Mouse (Mus musculus): Measurements from ENCODE around the gene Drd4.
"Not testable (repeated sequence)": the region's sequence is repeated elsewhere in the genome, so short reads cannot be mapped to it uniquely, and the experiment has no call there.

Drd4 gene

DNA sequence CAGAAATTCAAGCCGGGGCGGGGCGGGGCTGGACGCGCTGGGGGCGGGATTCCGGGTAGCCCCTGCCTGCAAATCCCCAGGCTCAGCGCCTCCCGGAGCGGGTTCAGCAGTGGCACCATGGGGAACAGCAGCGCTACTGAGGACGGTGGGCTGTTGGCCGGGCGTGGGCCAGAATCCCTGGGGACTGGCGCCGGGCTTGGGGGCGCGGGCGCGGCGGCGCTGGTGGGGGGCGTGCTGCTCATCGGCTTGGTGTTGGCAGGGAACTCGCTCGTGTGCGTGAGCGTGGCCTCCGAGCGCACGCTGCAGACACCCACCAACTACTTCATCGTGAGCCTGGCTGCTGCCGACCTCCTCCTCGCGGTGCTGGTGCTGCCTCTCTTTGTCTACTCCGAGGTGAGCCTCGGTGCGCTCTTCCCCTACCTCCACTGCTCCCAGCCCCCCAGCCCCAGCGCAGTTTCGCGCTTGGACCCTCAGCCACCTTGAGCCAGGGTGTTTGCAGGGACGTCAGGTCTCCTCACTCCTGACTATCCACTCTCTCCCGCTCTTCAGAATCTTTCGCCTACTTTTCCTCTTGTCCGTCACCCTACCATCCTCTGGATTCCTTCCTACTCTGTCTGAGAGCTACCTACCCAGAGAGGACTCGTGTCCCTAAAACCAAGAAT, at the start of gene Drd4:
Gene Drd4 (plus strand): TSS at position 86 of the 662 bp plus-strand sequence.
- DNase-seq (ENCODE audit: low spot score): peak; percentile 51

DNA sequence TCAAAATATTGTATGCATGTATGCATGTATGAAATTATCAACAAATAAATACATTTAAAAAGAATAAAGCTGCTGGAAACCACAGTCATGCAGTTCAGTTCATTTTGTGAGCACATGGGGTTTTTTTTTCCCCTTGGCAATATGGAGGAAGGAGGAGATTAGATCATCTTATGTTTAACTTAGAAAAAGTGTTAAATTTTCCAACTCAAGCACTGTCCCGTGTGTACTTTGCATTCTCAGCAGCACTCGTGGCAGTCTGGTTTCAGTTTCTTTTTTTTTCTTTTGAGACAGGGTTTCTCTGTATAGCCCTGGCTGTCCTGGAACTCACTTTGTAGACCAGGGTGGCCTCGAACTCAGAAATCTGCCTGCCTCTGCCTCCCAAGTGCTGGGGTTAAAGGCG, 41.3 kb upstream of the Drd4 start:
- DNase-seq (ENCODE audit: low spot score): not testable (repeated sequence)

- DNase-seq (ENCODE audit: low spot score): no peak
These were observed 35.6 kb upstream of the Drd4 start for GRCm38 (mm10) chr7:141256159-141256558.

DNA sequence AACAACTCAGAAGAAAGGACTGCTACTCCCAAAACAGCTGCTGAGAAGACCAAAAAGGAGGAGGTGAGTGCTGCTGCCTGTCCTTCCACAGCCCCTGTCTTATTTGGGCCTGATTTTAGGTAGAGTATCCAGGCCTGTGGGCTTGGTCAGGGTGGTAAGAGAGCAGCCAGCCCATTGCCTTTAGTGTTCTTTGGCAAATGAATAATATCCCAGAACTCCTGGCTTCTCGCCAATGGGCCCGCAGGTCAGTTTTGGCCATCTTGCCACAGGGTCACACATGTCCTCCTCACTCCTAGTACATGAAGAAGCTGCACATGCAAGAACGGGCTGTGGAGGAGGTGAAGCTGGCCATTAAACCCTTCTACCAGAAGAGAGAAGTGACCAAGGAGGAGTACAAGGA, 30.3 kb upstream of the Drd4 start:
- DNase-seq (ENCODE audit: low spot score): no peak

DNA sequence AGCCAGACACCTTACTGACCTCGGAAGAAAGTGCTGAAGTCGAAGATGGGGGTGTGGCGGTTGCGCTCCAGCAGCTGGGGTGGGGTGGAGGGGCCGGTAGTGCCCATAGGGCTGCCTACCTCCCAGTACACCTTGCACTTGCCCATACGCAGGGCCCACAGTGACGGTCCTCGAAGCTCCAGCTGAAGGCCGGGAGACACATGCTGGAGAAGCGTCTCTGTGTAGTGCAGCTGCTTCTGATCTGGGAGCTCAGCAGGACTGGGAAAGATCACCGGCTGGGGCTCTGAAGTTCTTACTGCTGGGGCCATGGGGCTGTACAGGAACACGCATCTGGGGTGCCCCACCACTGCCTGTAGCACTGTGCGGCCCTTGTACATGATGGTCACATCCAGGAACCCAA, 28.2 kb upstream of the Drd4 start:
- no peak for DNase-seq (ENCODE audit: low spot score)

DNA sequence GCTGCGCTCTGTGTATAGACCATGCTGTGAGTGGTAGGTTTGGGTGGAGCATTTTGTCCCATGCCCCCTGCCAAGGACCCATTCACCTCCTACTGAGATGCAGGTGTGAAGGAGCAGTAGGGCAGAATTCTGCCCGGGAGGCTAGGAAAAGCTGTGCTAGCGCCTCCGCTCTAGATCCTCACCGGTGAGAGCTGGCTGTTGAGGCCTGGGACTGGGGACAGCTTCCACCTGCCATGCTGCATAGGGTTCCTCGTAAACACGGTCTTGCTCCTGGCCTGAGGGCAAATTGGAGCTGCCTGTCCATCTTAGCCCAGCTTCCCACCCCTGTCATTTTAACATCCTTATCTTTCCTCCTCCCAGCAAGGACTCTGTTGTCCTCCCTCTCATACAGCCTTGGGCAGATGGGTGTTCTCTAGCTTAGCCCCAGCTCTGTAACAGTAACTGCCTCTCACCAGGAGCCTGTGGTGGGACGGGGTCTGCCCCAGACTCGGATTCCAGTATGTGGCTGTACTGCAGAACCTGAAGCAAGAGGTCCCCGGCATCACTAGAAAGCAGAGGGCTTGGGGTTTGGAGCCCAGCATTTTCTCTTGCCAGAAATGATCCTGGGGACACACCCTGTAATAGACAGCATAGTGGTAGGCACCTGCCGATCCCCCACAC, 27.6 kb upstream of the Drd4 start:
- no peak for DNase-seq (ENCODE audit: low spot score)

DNA sequence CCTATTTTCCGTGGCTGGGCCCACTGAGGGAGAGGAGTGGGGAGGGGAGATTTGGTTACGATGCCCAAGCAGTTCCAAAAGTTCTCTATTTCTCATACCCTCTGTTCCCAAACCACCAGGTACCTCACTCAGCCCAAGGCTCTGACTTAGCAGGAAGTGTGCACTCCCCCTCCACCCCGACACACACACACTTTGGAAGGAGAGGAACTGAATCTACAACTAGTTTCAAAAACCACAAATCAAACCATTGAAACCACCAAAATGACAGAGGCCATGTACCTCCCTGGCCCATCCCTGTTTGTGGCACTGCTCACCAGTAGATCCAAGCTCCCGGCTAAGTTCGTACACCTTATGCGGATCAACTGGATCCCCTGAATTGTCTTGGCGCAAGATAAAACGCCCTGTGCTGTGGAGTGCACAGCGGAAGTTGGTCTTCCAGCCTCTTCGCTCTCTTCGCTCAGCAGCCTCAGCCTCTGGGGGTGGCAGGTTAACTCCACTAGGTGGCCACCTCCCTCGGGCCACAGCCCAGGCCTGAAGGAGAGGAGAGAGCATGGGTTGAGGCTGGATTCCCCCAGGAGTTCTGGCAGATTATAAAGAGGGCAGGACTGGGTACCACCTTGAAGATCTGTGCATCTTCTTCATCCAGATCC, 26.9 kb upstream of the Drd4 start:
- DNase-seq (ENCODE audit: low spot score): peak; percentile 62

GRCm38 (mm10) chr7:141265411-141265738, 26.4 kb upstream of the Drd4 start:
- DNase-seq (ENCODE audit: low spot score): no peak

DNA sequence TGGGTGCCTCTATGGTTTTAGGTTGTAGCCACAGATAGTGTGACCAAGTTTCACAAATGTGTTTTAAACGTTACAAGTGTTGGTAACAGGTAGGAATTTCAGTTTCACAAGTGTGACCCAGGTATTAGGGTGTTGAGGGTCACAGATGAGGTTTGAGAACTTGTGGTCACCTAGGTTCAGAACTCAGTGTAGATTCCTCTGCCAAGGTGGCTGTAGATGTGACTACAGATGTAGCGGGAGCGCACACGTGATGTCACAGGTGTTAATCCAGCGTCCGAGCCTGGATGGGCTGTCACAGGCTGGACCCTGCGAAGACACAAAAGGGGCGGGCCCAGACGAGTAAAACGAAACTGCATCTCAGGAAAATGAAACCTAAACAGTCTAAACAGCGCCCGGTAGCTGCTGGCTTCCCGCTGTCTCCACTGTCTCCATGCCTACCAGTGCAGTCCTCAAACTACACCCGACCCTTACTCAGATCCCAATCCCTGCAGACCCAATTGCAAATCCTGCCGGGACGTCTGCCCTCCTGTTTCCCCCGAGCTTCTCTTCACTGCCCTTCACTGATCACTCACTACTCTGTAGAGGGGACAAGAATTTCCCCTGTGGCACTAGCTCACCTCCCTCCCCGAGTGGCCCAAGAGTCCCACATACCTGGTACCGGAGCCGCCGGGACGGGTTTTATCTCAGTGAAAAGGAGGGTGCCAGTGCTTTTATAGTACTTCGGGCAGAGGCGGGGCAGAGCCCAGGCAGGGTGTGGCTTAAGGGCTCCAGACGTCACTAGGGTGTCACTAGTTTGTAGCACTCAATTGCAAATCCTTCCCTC, 25.9 kb upstream of the Drd4 start, which contains the start of gene Irf7:
Gene Irf7 (minus strand): TSS at position 743 of the 823 bp plus-strand sequence.
- DNase-seq (ENCODE audit: low spot score): peak; percentile 62

DNA sequence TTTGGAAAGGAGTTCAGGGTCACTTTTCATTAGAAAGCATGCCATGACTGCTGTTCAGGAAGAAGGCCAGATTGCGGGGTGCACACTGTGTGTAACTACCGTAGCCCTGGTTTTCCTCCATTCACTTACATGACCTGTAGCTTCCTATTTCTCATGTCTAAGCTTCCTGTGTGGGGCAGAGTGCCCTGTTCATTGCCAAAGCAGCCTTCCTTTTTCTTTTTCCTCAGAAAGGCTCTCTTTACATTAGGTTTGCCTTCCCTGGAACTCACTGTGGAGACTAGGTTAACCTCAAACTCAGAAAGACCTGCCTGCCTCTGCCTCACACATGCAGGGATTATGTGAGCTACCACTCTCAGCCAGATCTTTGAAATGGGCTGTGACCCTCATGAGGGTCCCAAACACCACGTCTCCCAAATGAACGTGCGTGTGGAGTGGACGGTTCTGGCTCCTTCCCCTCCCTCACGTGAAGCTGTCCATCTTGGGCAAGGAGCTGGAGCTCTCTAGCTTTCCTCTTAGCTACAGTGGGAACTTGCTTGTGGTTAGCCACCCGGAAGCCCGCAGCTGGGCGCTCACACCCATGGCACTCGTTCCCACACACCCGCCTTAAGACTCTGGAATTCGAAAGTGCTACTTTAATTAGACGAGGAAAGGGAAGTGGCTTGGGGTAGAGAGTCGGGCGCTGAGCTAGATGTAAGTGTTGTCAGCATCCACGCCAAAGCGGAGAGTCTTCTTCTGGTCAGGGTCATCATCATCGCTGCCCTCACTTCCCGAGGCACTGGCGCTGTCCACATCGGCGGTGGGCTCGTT, 23.1 kb upstream of the Drd4 start:
- DNase-seq (ENCODE audit: low spot score): no peak

DNA sequence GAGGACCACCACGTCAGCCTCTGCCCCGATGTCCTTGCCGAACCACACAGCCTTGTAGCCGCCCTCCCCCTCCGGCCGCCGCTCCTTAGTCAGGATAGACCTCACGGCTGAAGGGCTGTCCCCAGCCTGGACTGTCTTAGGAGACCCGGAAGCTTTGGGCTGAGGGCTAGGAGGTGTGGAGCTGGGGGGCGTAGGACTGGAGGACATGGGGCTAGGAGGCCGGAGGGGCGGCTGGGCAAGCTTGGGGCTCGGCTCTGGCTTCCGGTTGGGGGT, 22.6 kb upstream of the Drd4 start:
- DNase-seq (ENCODE audit: low spot score): no peak

GRCm38 (mm10) chr7:141270631-141271030, 21.2 kb upstream of the Drd4 start:
- no peak for DNase-seq (ENCODE audit: low spot score)

DNA sequence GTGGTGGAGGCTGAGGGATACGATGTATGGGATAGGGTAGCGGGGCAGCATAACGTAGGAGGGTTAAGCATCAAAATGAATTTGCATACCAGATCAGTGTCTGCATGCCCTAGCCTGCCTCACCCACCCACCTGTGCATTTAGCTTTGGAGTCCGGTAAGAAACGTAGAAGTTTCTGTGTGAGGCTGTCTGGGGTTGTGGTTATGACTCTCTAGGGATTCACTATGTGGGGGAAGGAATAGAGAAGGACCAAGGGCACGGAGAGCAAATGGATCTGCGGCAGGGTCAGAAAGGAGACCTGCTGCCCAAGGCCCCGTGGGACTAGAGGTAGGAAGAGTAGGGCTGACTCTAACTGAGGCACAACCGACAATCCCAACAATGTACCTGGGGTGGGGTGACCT, 16.4 kb upstream of the Drd4 start:
- no peak for DNase-seq (ENCODE audit: low spot score)

- no peak for DNase-seq (ENCODE audit: low spot score)
These were observed 15.3 kb upstream of the Drd4 start, which contains the start of gene Cdhr5 for GRCm38 (mm10) chr7:141276546-141276945. Gene Cdhr5, minus strand, starts transcription at chr7:141276786.

GRCm38 (mm10) chr7:141277701-141278678, 13.8 kb upstream of the Drd4 start:
- no peak for DNase-seq (ENCODE audit: low spot score)

- peak; percentile 39 for DNase-seq (ENCODE audit: low spot score)
These were observed 12.8 kb upstream of the Drd4 start, which contains the start of gene Sct for GRCm38 (mm10) chr7:141278766-141279590. Gene Sct, minus strand, starts transcription at chr7:141279133.

DNA sequence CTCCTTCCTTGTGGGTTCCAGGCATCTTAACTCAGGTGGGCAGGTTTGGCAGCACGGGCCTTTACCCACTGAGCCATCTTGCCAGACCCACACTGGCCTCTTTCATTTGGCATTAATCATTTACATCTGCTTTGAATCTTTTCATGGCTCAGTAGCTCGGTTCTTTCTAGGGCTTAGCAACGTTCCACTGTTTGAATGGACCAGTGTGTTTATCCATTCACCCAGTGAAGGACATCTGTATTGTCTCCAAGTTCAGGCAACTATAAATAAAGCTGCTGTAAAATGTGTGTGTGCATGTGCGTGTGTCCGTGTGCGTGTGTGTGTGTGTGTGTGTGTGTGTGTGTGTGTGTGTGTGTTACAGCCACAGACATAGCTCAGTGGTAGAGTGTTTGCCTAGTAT, 10.4 kb upstream of the Drd4 start:
- DNase-seq (ENCODE audit: low spot score): no peak

DNA sequence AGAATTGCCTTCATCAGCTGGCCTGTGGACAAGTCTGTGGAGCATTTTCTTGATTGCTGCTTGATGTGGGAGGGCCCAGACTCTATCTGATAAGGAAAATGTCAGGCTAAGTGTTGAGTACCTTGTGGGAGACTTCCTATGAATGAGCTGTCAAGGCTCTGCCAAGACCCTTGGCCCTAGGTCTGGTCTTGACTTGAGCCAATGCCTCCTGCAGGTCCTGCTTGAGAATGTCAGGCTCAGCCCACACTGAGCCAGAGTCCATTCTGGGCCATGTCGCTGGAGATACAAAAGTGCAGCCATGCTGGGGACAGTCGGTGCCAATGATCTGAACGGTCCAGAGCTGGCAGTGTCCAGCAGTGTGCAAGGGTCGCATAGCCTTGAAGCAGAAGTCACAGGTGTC, 9.1 kb upstream of the Drd4 start:
- DNase-seq (ENCODE audit: low spot score): no peak

DNA sequence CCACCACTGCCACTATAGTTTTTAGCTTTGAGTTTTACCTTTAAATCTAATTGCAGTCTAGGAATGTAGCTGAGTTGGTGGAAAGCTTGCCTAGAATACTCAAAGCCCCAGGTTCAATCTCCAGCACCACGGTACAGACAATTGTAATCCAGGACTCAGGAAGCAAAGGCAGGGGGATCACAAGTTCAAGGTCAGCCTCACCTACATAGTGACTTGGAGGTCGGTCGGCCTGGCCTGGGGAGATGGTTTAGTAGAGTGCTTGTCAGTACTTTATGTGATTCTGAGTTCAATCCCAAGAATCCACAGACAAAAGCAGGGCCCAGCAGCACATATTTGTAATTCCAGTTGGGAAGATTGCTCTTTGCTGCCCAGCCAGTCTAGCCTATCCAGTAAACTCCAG, 3.8 kb upstream of the Drd4 start:
- DNase-seq (ENCODE audit: low spot score): no peak

Data from ovary, postnatal 36 days (tissue).